Mouse (Mus musculus): ENCODE results near the gene Zfp865. TPM values are rescaled to one million over a fixed set of nuclear protein-coding genes. Genes with fewer than 3 reads are reported as not detected.
A peak's percentile ranks its signal among the peaks of the same experiment; 100 is the strongest.

Zfp865 gene
- polyA plus RNA-seq, 1 experiment: 16.5 TPM

DNA sequence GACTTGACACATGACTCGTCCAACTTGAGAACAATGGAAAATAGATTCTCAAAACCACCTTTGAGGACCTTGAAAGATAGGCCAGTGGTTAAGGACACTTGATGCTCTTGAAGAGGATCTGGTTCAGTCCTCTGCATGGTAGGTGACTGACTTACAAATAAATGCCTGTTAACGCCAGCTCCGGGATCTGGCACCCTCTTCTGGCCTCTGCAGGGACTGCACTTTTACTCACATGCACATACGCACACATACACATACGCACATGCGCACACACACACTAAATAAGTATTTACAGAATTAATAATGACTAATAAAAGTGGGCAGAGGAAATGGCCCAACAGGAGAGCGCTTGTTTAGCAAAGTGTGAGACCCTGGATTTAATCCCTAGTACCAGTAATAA lies 43.3 kb upstream of the Zfp865 start:
- Histone ChIP-seq H3K4me3 (ENCODE audit: insufficient read depth, poor library complexity, severe bottlenecking) (no peak overlapping the region), H3K79me2 (ENCODE audit: control insufficient read depth, insufficient read depth) (no peaks in the 10 kb centered on the region), H3ac (ENCODE audit: control insufficient read depth, insufficient read length, low read depth) (no peak overlapping the region), H3K79me3 (ENCODE audit: low read depth) (no peaks in the 10 kb centered on the region), H3K27me3 (ENCODE audit: control insufficient read depth, insufficient read depth, insufficient read length) (peaks cover 4% of the 10 kb centered on the region), H3K36me3 (ENCODE audit: control insufficient read depth, insufficient read depth) (no peaks in the 10 kb centered on the region)
- TF ChIP-seq USF1 (IDR thresholded peaks at IDR 0.05; ENCODE audit: low read depth): no peak
- no peak for TF ChIP-seq MAX (IDR thresholded peaks at IDR 0.05)
- TF ChIP-seq FOSL1 (IDR thresholded peaks at IDR 0.05; ENCODE audit: insufficient read depth, low read length, poor library complexity, severe bottlenecking): no peak
- no peak for TF ChIP-seq MYOD1 (IDR thresholded peaks at IDR 0.05; ENCODE audit: control insufficient read depth, insufficient read length, low read depth)
- TF ChIP-seq MYOG (IDR thresholded peaks at IDR 0.05; ENCODE audit: control insufficient read depth, extremely low read depth, insufficient read length): no peak
- no peak for TF ChIP-seq CTCF (IDR thresholded peaks at IDR 0.05; ENCODE audit: control insufficient read depth, insufficient read depth, insufficient read length)
- no peak for TF ChIP-seq CEBPB (IDR thresholded peaks at IDR 0.05; ENCODE audit: low read depth)

DNA sequence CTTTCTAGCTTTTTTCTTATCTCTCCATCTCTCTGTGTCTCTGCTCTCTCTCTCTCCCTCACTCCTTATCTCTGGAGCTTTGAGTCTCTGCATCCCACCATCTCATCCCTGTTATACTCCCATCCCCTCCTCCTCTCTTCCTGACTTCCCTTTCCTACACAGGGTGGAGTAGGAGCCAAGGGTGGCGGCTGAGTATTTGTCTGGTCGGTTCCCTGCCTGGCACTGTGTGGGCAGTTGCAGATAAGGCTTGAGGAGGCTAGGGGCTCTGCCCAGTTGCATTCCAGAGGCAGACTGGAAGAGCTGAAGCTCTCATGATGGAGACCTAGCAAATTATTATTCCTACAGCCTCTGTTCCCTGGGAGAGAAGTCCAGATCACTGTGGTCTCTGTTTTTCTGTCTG lies 31.9 kb upstream of the Zfp865 start:
- H3K79me3 ChIP-seq (ENCODE audit: low read depth): no peaks in the 10 kb centered on the region
- H3ac ChIP-seq (ENCODE audit: control insufficient read depth, insufficient read length, low read depth): no peak overlapping the region
- no peaks in the 10 kb centered on the region for H3K36me3 ChIP-seq (ENCODE audit: control insufficient read depth, insufficient read depth)
- peaks cover 17% of the 10 kb centered on the region for H3K27me3 ChIP-seq (ENCODE audit: control insufficient read depth, insufficient read depth, insufficient read length)
- H3K4me3 ChIP-seq (ENCODE audit: insufficient read depth, poor library complexity, severe bottlenecking): no peak overlapping the region
- no peaks in the 10 kb centered on the region for H3K79me2 ChIP-seq (ENCODE audit: control insufficient read depth, insufficient read depth)
- TF ChIP-seq MAX (IDR thresholded peaks at IDR 0.05) (no peak), USF1 (IDR thresholded peaks at IDR 0.05; ENCODE audit: low read depth) (no peak), CEBPB (IDR thresholded peaks at IDR 0.05; ENCODE audit: low read depth) (no peak), MYOD1 (IDR thresholded peaks at IDR 0.05; ENCODE audit: control insufficient read depth, insufficient read length, low read depth) (no peak)

DNA sequence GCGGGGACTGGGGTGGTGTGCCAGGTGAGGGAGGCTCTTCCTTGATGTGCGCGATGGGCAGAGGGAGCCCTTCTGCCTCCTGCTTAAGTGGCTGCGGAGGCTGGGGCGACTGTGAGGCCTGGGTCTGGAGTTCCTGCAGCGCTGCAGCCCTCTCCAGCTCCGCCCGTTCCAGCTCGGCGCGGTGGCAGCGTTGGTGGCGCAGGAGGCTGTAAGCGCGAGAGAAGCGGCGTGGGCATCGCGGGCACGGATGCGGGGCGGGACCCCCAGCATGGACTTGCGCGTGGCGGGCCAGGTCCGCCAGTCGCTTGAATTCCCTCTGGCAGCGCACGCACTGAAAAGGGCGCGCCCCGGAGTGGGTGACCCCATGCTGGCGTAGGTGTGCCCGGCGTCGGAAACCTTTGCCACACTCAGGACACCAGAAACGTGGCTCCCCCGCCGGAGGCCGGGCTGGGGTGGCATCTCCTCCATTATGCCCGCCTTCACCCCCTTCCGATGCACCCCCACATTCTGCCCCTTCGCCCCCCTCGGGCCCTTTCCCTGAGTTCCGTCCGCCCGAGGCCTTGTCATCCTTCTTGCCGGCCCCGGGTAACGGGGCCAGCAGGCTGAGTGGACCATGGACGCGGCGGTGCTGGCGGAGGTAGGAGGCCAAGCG lies 26.7 kb upstream of the Zfp865 start:
- no peak overlapping the region for H3K4me3 ChIP-seq (ENCODE audit: insufficient read depth, poor library complexity, severe bottlenecking)
- no peaks in the 10 kb centered on the region for H3K36me3 ChIP-seq (ENCODE audit: control insufficient read depth, insufficient read depth)
- no peaks in the 10 kb centered on the region for H3K79me3 ChIP-seq (ENCODE audit: low read depth)
- H3ac ChIP-seq (ENCODE audit: control insufficient read depth, insufficient read length, low read depth): no peak overlapping the region
- peaks cover 6% of the 10 kb centered on the region for H3K79me2 ChIP-seq (ENCODE audit: control insufficient read depth, insufficient read depth)
- TF ChIP-seq USF1 (IDR thresholded peaks at IDR 0.05; ENCODE audit: low read depth) (no peak), MYOD1 (IDR thresholded peaks at IDR 0.05; ENCODE audit: control insufficient read depth, insufficient read length, low read depth) (no peak), MYOG (IDR thresholded peaks at IDR 0.05; ENCODE audit: control insufficient read depth, extremely low read depth, insufficient read length) (no peak), MAX (IDR thresholded peaks at IDR 0.05) (no peak), FOSL1 (IDR thresholded peaks at IDR 0.05; ENCODE audit: insufficient read depth, low read length, poor library complexity, severe bottlenecking) (no peak), CTCF (IDR thresholded peaks at IDR 0.05; ENCODE audit: control insufficient read depth, insufficient read depth, insufficient read length) (no peak), CEBPB (IDR thresholded peaks at IDR 0.05; ENCODE audit: low read depth) (no peak)
- no peaks in the 10 kb centered on the region for H3K27me3 ChIP-seq (ENCODE audit: control insufficient read depth, insufficient read depth, insufficient read length)

DNA sequence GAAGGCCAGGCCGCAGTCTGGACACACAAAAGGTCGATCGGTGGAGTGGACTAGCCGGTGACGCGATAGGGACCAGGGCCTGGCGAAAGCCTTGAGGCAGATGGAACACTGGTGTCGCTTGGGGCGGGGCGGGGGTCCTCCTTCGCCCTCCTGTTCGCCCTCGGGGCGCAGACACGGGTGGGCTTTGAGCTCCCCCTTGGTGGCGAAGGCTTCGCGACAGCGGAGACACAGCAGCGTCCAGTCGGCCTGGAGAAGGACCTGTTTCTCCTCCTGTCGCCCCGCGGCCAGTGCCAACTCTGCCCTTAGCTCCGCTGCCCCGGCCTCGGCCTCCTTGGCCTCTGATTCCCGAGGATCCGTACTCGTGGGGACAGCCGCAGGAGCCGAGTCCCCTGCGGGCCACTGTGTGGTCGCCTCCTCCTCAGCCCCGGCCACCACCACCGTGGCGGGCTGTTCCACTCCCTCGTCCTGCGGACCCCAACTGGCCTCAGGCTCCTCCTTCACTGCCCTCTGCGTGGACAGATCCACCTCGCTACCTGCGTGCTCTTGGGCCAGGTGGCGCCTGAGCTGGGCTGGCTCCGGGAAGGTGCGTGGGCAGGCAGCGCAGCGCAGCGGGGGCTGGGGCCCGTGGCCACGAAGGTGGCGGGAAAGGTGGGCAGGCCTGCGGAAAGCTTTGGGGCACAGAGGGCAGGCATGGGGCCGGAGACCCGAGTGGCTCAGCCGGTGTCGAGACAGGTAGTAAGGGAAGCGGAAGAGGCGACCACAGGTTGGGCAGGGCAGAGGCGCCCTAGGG lies 26.0 kb upstream of the Zfp865 start:
- Histone ChIP-seq H3K79me2 (ENCODE audit: control insufficient read depth, insufficient read depth) (peaks cover 6% of the 10 kb centered on the region), H3K27me3 (ENCODE audit: control insufficient read depth, insufficient read depth, insufficient read length) (no peaks in the 10 kb centered on the region), H3K36me3 (ENCODE audit: control insufficient read depth, insufficient read depth) (no peaks in the 10 kb centered on the region), H3ac (ENCODE audit: control insufficient read depth, insufficient read length, low read depth) (no peak overlapping the region), H3K4me3 (ENCODE audit: insufficient read depth, poor library complexity, severe bottlenecking) (no peak overlapping the region), H3K79me3 (ENCODE audit: low read depth) (no peaks in the 10 kb centered on the region)
- TF ChIP-seq MYOD1 (IDR thresholded peaks at IDR 0.05; ENCODE audit: control insufficient read depth, insufficient read length, low read depth) (no peak), USF1 (IDR thresholded peaks at IDR 0.05; ENCODE audit: low read depth) (no peak), CEBPB (IDR thresholded peaks at IDR 0.05; ENCODE audit: low read depth) (no peak), CTCF (IDR thresholded peaks at IDR 0.05; ENCODE audit: control insufficient read depth, insufficient read depth, insufficient read length) (no peak), MAX (IDR thresholded peaks at IDR 0.05) (no peak), MYOG (IDR thresholded peaks at IDR 0.05; ENCODE audit: control insufficient read depth, extremely low read depth, insufficient read length) (no peak), FOSL1 (IDR thresholded peaks at IDR 0.05; ENCODE audit: insufficient read depth, low read length, poor library complexity, severe bottlenecking) (no peak)

DNA sequence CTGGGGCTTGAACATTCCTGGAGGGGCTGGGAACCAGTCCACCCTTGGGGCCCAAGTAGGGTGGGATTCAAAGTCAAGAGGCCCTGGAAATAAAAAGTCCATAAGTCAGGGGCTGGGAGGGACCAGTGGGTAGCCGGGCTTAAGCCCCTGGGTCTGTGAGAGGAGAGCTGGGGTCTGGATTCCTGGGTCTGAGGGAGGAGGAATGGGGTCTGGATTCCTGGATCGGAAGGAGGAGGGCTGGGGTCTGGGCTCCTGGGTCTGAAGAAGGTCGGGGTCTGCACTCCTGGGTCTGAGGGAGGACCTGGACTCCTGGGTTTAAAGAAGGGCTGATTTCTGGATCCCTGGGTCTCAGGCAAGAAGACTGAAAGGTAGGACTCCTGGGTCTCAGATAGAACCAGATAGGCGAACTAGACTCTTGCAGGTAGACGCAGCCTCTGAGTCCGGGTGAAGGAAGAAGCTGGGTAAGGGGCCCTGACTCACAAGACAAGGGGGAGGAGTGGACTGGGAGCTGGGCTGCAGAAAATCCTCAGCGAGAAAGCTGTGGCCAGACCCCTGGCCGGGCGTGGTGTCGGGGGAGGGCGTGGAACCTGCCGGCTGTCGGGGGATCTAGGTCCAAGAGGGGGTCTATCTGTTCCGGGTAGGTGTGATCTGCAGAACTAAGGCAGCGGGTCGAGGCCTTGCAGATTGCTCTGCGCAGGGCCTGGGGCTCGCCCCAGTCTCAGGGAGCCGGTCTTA lies 24.7 kb upstream of the Zfp865 start:
- Histone ChIP-seq H3K36me3 (ENCODE audit: control insufficient read depth, insufficient read depth) (no peaks in the 10 kb centered on the region), H3K27me3 (ENCODE audit: control insufficient read depth, insufficient read depth, insufficient read length) (no peaks in the 10 kb centered on the region), H3K79me2 (ENCODE audit: control insufficient read depth, insufficient read depth) (peaks cover 6% of the 10 kb centered on the region), H3ac (ENCODE audit: control insufficient read depth, insufficient read length, low read depth) (peak overlapping the region; percentile 72), H3K79me3 (ENCODE audit: low read depth) (no peaks in the 10 kb centered on the region), H3K4me3 (ENCODE audit: insufficient read depth, poor library complexity, severe bottlenecking) (peak overlapping the region; percentile 43)
- TF ChIP-seq CTCF (IDR thresholded peaks at IDR 0.05; ENCODE audit: control insufficient read depth, insufficient read depth, insufficient read length): no peak
- TF ChIP-seq MYOG (IDR thresholded peaks at IDR 0.05; ENCODE audit: control insufficient read depth, extremely low read depth, insufficient read length): no peak
- no peak for TF ChIP-seq MAX (IDR thresholded peaks at IDR 0.05)
- TF ChIP-seq CEBPB (IDR thresholded peaks at IDR 0.05; ENCODE audit: low read depth): no peak
- no peak for TF ChIP-seq USF1 (IDR thresholded peaks at IDR 0.05; ENCODE audit: low read depth)
- TF ChIP-seq MYOD1 (IDR thresholded peaks at IDR 0.05; ENCODE audit: control insufficient read depth, insufficient read length, low read depth): no peak
- TF ChIP-seq FOSL1 (IDR thresholded peaks at IDR 0.05; ENCODE audit: insufficient read depth, low read length, poor library complexity, severe bottlenecking): no peak

Measured in C2C12 (cell line).